Mouse (Mus musculus): ENCODE measurements at regions not wholly inside any gene's neighbourhood (a gene's known extent, or its start where the extent isn't known, plus 50 kb on each side); places are given as distances from the start of the nearest gene placed in this dataset.

- no peak for TF ChIP-seq POLR2A (IDR thresholded peaks at IDR 0.05; ENCODE audit: extremely low read depth, insufficient read depth, low read length)
- no peak for TF ChIP-seq CTCF (IDR thresholded peaks at IDR 0.05; ENCODE audit: extremely low read depth, insufficient read depth, low read length)
- H3K27ac ChIP-seq (ENCODE audit: insufficient read depth, low read length) = no peak overlapping the region
- H3K4me1 ChIP-seq (ENCODE audit: control insufficient read depth, insufficient read depth, low read length) = no peaks in the 10 kb centered on the region
- no peak overlapping the region for H3K4me3 ChIP-seq (ENCODE audit: insufficient read depth, low read length)
These were observed 110.3 kb upstream of the Tle3 start for GRCm38 (mm10) chr9:61261739-61262333.

GRCm38 (mm10) chr9:61263335-61263734 lies 108.8 kb upstream of the Tle3 start:
- no peak overlapping the region for H3K4me3 ChIP-seq (ENCODE audit: insufficient read depth, low read length)
- no peak overlapping the region for H3K27ac ChIP-seq (ENCODE audit: insufficient read depth, low read length)
- H3K4me1 ChIP-seq (ENCODE audit: control insufficient read depth, insufficient read depth, low read length) = no peaks in the 10 kb centered on the region
- no peak for TF ChIP-seq POLR2A (IDR thresholded peaks at IDR 0.05; ENCODE audit: extremely low read depth, insufficient read depth, low read length)
- TF ChIP-seq CTCF (IDR thresholded peaks at IDR 0.05; ENCODE audit: extremely low read depth, insufficient read depth, low read length) = no peak

GRCm38 (mm10) chr9:61265466-61265865 lies 106.7 kb upstream of the Tle3 start:
- Histone ChIP-seq H3K4me1 (ENCODE audit: control insufficient read depth, insufficient read depth, low read length) (no peaks in the 10 kb centered on the region), H3K27ac (ENCODE audit: insufficient read depth, low read length) (no peak overlapping the region), H3K4me3 (ENCODE audit: insufficient read depth, low read length) (no peak overlapping the region)
- TF ChIP-seq POLR2A (IDR thresholded peaks at IDR 0.05; ENCODE audit: extremely low read depth, insufficient read depth, low read length) (no peak), CTCF (IDR thresholded peaks at IDR 0.05; ENCODE audit: extremely low read depth, insufficient read depth, low read length) (no peak)

GRCm38 (mm10) chr9:61266992-61267391 lies 105.2 kb upstream of the Tle3 start:
- TF ChIP-seq POLR2A (IDR thresholded peaks at IDR 0.05; ENCODE audit: extremely low read depth, insufficient read depth, low read length) = no peak
- TF ChIP-seq CTCF (IDR thresholded peaks at IDR 0.05; ENCODE audit: extremely low read depth, insufficient read depth, low read length) = no peak
- no peaks in the 10 kb centered on the region for H3K4me1 ChIP-seq (ENCODE audit: control insufficient read depth, insufficient read depth, low read length)
- no peak overlapping the region for H3K27ac ChIP-seq (ENCODE audit: insufficient read depth, low read length)
- H3K4me3 ChIP-seq (ENCODE audit: insufficient read depth, low read length) = no peak overlapping the region

- Histone ChIP-seq H3K27ac (ENCODE audit: insufficient read depth, low read length) (no peak overlapping the region), H3K4me3 (ENCODE audit: insufficient read depth, low read length) (no peak overlapping the region), H3K4me1 (ENCODE audit: control insufficient read depth, insufficient read depth, low read length) (no peaks in the 10 kb centered on the region)
- TF ChIP-seq POLR2A (IDR thresholded peaks at IDR 0.05; ENCODE audit: extremely low read depth, insufficient read depth, low read length) = no peak
- no peak for TF ChIP-seq CTCF (IDR thresholded peaks at IDR 0.05; ENCODE audit: extremely low read depth, insufficient read depth, low read length)
These were observed 104.6 kb upstream of the Tle3 start for GRCm38 (mm10) chr9:61267541-61267940.

GRCm38 (mm10) chr9:61268162-61268561 lies 104.0 kb upstream of the Tle3 start:
- H3K27ac ChIP-seq (ENCODE audit: insufficient read depth, low read length) = no peak overlapping the region
- no peaks in the 10 kb centered on the region for H3K4me1 ChIP-seq (ENCODE audit: control insufficient read depth, insufficient read depth, low read length)
- no peak overlapping the region for H3K4me3 ChIP-seq (ENCODE audit: insufficient read depth, low read length)
- TF ChIP-seq POLR2A (IDR thresholded peaks at IDR 0.05; ENCODE audit: extremely low read depth, insufficient read depth, low read length) (no peak), CTCF (IDR thresholded peaks at IDR 0.05; ENCODE audit: extremely low read depth, insufficient read depth, low read length) (no peak)

GRCm38 (mm10) chr9:61268681-61269080 lies 103.5 kb upstream of the Tle3 start:
- Histone ChIP-seq H3K4me1 (ENCODE audit: control insufficient read depth, insufficient read depth, low read length) (no peaks in the 10 kb centered on the region), H3K4me3 (ENCODE audit: insufficient read depth, low read length) (no peak overlapping the region), H3K27ac (ENCODE audit: insufficient read depth, low read length) (no peak overlapping the region)
- no peak for TF ChIP-seq CTCF (IDR thresholded peaks at IDR 0.05; ENCODE audit: extremely low read depth, insufficient read depth, low read length)

GRCm38 (mm10) chr9:61269151-61269870 lies 102.9 kb upstream of the Tle3 start:
- Histone ChIP-seq H3K27ac (ENCODE audit: insufficient read depth, low read length) (no peak overlapping the region), H3K4me1 (ENCODE audit: control insufficient read depth, insufficient read depth, low read length) (no peaks in the 10 kb centered on the region), H3K4me3 (ENCODE audit: insufficient read depth, low read length) (no peak overlapping the region)
- TF ChIP-seq CTCF (IDR thresholded peaks at IDR 0.05; ENCODE audit: extremely low read depth, insufficient read depth, low read length) (no peak), POLR2A (IDR thresholded peaks at IDR 0.05; ENCODE audit: extremely low read depth, insufficient read depth, low read length) (no peak)

GRCm38 (mm10) chr9:61271243-61271642 lies 100.9 kb upstream of the Tle3 start:
- TF ChIP-seq POLR2A (IDR thresholded peaks at IDR 0.05; ENCODE audit: extremely low read depth, insufficient read depth, low read length) (no peak), CTCF (IDR thresholded peaks at IDR 0.05; ENCODE audit: extremely low read depth, insufficient read depth, low read length) (no peak)
- Histone ChIP-seq H3K4me1 (ENCODE audit: control insufficient read depth, insufficient read depth, low read length) (no peaks in the 10 kb centered on the region), H3K4me3 (ENCODE audit: insufficient read depth, low read length) (no peak overlapping the region), H3K27ac (ENCODE audit: insufficient read depth, low read length) (no peak overlapping the region)

- no peak overlapping the region for H3K4me3 ChIP-seq (ENCODE audit: insufficient read depth, low read length)
- TF ChIP-seq CTCF (IDR thresholded peaks at IDR 0.05; ENCODE audit: extremely low read depth, insufficient read depth, low read length) = no peak
- H3K27ac ChIP-seq (ENCODE audit: insufficient read depth, low read length) = no peak overlapping the region
- H3K4me1 ChIP-seq (ENCODE audit: control insufficient read depth, insufficient read depth, low read length) = no peaks in the 10 kb centered on the region
These were observed 100.3 kb upstream of the Tle3 start for GRCm38 (mm10) chr9:61271769-61272352.
